Mouse (Mus musculus): ENCODE measurements around the gene Cdc20. TPM values are rescaled to one million over a fixed set of nuclear protein-coding genes. Genes with fewer than 3 reads are reported as not detected.

Cdc20 gene
- polyA plus RNA-seq, 1 experiment from 2014 or later, result 2.6 TPM

DNA sequence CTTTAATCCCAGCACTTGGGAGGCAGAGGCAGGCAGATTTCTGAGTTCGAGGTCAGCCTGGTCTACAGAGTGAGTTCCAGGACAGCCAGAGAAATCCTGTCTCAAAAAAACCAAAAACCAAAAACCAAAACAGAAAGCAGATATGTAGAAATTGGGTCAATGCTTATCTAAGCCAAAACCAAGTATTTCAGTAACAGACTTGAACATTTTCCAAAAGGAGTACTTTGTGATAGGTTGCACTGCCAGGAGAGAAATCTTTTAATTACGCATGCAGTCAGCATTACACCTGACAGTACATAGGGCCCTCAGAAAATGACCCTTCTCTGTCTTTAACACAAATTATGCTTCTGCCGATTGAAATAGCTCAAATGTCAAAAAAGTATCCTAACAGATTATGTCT is 35.7 kb downstream of the Cdc20 start:
- no peak overlapping the region for H3K4me3 ChIP-seq (ENCODE audit: inconsistent target)
- WGBS (ENCODE audit: missing documents), result 98% methylated on average over 3 of the region's 3 CpGs
- peaks cover 75% of the 10 kb centered on the region for H3K36me3 ChIP-seq (ENCODE audit: inconsistent target)
- H3K79me2 ChIP-seq (ENCODE audit: inconsistent target), result no peaks in the 10 kb centered on the region
- no peak overlapping the region for H3K27ac ChIP-seq

DNA sequence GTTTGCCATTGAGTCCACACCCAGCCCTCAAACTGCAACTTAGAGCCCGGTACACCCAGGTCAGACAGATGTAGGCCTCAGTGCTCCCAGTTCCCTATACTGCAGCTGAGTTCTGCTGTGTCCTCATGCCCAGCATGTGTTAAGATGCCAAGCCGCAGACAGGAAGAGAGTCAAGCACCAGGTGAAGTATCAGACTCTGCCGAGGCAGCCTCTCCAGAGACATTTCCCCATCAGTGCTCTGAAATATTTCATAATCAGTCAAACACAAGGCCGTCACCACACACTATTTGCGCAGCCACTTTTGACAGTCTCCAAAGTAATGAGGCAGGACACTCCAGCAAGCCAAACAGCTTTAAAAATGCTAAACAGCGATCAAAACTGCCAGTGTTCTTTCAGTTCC is 38.8 kb downstream of the Cdc20 start:
- H3K36me3 ChIP-seq (ENCODE audit: inconsistent target), result peaks cover 78% of the 10 kb centered on the region
- no peak overlapping the region for H3K27ac ChIP-seq
- no peak overlapping the region for H3K4me3 ChIP-seq (ENCODE audit: inconsistent target)
- 83% methylated on average over 6 of the region's 6 CpGs for WGBS (ENCODE audit: missing documents)
- no peaks in the 10 kb centered on the region for H3K79me2 ChIP-seq (ENCODE audit: inconsistent target)

DNA sequence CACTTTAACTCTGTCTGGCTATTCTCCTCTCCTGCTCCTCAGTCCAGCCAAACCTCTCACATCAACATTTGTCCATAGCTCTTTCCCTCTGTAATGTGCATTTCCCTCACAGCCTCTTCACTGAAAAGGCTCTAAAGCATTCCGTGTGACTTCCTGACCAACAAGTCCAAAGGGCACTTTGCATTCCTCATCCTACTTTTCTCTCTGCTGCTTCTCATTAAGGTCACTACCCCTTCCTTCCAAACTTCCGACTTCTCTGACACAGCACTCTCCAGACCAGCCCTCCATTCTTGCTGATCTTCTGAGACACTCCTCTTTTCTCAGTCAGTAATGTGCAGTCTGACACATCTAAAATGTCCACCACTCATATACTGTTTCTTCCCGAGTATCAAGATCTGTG is 40.7 kb downstream of the Cdc20 start:
- WGBS (ENCODE audit: missing documents), result 91% methylated on average over 3 of the region's 3 CpGs
- Histone ChIP-seq H3K36me3 (ENCODE audit: inconsistent target) (peaks cover 78% of the 10 kb centered on the region), H3K79me2 (ENCODE audit: inconsistent target) (no peaks in the 10 kb centered on the region), H3K4me3 (ENCODE audit: inconsistent target) (no peak overlapping the region), H3K27ac (no peak overlapping the region)

DNA sequence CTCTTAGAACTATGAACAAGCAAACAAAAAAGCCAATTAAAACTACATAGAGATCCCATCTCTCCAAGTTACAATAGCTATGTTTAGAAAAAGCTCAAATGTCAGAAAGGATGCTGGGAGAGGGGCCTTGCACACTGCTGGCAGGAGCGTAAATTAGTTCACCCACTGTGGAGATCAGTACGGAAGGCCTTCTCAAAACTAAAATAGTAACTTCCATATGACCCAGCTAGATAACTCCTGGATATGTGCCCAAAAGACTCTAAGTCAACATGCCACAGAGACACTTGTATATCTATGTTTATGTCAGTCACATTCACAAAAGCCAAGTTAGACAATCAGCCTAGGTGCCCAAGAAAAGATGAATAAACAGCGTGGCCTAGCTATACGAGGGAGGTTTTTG is 41.9 kb downstream of the Cdc20 start:
- no peak overlapping the region for H3K27ac ChIP-seq
- no peaks in the 10 kb centered on the region for H3K79me2 ChIP-seq (ENCODE audit: inconsistent target)
- H3K36me3 ChIP-seq (ENCODE audit: inconsistent target), result peaks cover 78% of the 10 kb centered on the region
- WGBS (ENCODE audit: missing documents), result 93% methylated on average over 4 of the region's 4 CpGs
- H3K4me3 ChIP-seq (ENCODE audit: inconsistent target), result no peak overlapping the region

DNA sequence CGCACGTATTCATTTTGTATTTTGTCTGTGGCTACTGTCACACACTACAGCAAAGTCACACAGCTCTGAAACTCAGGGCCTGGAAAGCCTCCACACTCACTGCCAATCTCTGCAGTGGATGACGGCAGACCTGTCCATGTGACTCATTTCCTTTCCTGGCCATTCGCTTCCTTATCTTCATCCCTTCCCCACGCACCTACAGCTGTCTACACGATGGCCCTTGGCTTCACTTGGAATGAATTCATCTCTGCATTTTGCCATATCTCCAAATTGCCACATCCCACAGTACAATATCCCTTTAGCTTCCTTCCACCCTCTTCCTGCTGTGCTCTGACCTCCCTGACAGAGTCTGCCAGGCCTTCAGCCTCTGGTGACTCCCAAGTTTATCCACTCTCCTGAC is 42.6 kb downstream of the Cdc20 start:
- peaks cover 75% of the 10 kb centered on the region for H3K36me3 ChIP-seq (ENCODE audit: inconsistent target)
- H3K4me3 ChIP-seq (ENCODE audit: inconsistent target), result no peak overlapping the region
- no peak overlapping the region for H3K27ac ChIP-seq
- 86% methylated on average over 6 of the region's 6 CpGs for WGBS (ENCODE audit: missing documents)
- H3K79me2 ChIP-seq (ENCODE audit: inconsistent target), result no peaks in the 10 kb centered on the region

DNA sequence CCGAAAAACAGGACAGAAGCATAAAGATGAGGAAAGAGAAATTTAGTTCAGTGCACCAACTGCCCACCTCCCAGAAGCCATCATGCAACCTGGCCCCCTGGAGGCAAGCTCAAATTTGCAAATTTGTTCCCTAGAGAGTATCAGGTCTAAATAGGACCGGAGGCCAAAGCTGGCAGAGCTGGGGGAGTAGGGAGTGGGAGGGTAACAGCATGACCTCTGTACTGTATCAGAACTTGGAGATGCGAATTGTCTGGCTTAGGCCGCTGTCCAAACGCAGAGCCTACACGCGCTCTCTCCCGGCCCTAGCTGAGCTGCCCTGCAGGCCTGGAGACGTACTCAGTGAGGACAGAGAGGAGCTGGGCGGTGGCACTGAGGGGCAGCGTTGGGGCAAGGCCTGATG is 47.0 kb downstream of the Cdc20 start:
- Histone ChIP-seq H3K27ac (no peak overlapping the region), H3K4me3 (ENCODE audit: inconsistent target) (no peak overlapping the region), H3K36me3 (ENCODE audit: inconsistent target) (peaks cover 87% of the 10 kb centered on the region), H3K79me2 (ENCODE audit: inconsistent target) (no peaks in the 10 kb centered on the region)
- 94% methylated on average over 11 of the region's 11 CpGs for WGBS (ENCODE audit: missing documents)

DNA sequence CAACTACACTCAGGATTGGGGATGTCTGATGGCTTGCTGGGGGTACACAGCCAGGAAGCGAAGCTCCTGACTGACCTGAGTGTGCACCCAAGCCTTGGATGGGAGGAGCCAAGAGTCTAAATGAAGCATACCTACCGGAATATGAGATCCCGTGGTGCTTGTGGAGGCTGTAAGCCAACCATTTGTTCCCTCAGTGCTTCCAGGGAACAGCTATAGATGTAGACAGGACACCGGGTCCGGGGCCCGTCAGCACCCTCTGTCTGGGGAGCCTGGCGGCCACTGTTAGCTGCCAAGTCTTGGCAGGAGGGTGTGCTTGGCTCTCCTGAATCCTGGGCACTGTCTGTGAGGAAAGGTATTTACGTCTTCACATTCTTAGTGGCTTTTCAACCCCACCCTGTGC is 49.8 kb downstream of the Cdc20 start:
- Histone ChIP-seq H3K36me3 (ENCODE audit: inconsistent target) (peaks cover 94% of the 10 kb centered on the region), H3K79me2 (ENCODE audit: inconsistent target) (no peaks in the 10 kb centered on the region), H3K4me3 (ENCODE audit: inconsistent target) (no peak overlapping the region), H3K27ac (no peak overlapping the region)
- WGBS (ENCODE audit: missing documents), result 97% methylated on average over 8 of the region's 8 CpGs

DNA sequence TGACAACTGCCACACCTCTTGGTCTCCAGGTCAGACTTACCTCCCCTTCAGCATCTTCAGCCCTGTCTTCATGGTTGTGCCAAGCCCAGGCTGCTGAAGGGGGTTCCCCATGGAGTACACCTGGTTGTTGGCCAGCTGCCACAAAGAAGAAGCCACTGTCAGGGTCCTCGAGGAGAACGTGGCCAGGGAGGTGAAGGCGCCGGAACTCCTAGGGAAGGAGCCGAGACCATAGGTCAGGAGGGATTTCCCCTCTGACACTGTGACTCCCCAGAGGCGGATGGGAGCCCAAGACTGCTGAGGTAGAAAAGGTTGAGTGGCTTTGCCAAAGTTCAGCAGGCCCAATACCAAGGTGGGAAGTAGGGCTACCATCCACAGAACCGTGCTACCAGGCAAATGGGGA is 53.9 kb downstream of the Cdc20 start:
- no peaks in the 10 kb centered on the region for H3K79me2 ChIP-seq (ENCODE audit: inconsistent target)
- no peak overlapping the region for H3K4me3 ChIP-seq (ENCODE audit: inconsistent target)
- peaks cover 89% of the 10 kb centered on the region for H3K36me3 ChIP-seq (ENCODE audit: inconsistent target)
- 86% methylated on average over 7 of the region's 7 CpGs for WGBS (ENCODE audit: missing documents)
- no peak overlapping the region for H3K27ac ChIP-seq

Other genes with a start within 250 kb of the Cdc20 start
- gene Ptprf, start 145.9 kb downstream of the Cdc20 start, polyA plus RNA-seq (2018), result 0.07 to 0.56 TPM (median 0.34 TPM) in 3 replicates
- 3.0 to 9.6 TPM (median 5.2 TPM) in 3 replicates for gene Szt2, start 28.1 kb downstream of the Cdc20 start, polyA plus RNA-seq (2018)
- gene Med8, start 28.0 kb downstream of the Cdc20 start, polyA plus RNA-seq (2018), result 69.4 to 89.5 TPM (median 85.4 TPM) in 3 replicates
- gene Elovl1, start 9.3 kb downstream of the Cdc20 start, polyA plus RNA-seq (2018), result 152 to 208 TPM (median 177 TPM) in 3 replicates
- 0.26 TPM in 1 of 3 replicates, not detected in the others for gene Mpl, start 20.2 kb upstream of the Cdc20 start, polyA plus RNA-seq (2018)
- not detected in 3 replicates for gene Tie1, start 52.7 kb upstream of the Cdc20 start, polyA plus RNA-seq (2018)
- not detected in 3 replicates for gene 2610528J11Rik, start 89.6 kb upstream of the Cdc20 start, polyA plus RNA-seq (2018)
- gene Tmem125, start 106.7 kb upstream of the Cdc20 start, polyA plus RNA-seq (2018), result not detected in 3 replicates
- gene Cfap57, start 183.4 kb upstream of the Cdc20 start, polyA plus RNA-seq (2018), result not detected in 3 replicates
- gene Ebna1bp2, start 183.4 kb upstream of the Cdc20 start, polyA plus RNA-seq (2018), result 26.7 to 58.3 TPM (median 41.6 TPM) in 3 replicates
- not detected in 3 replicates for gene Olfr62, start 221.6 kb upstream of the Cdc20 start, polyA plus RNA-seq (2018)

Measured in macrophage (primary cell).